Mouse (Mus musculus): ENCODE measurements around the gene Dtnb.
"Not testable (repeated sequence)": the region's sequence is repeated elsewhere in the genome, so short reads cannot be mapped to it uniquely, and the experiment has no call there.

Gene Dtnb

DNA sequence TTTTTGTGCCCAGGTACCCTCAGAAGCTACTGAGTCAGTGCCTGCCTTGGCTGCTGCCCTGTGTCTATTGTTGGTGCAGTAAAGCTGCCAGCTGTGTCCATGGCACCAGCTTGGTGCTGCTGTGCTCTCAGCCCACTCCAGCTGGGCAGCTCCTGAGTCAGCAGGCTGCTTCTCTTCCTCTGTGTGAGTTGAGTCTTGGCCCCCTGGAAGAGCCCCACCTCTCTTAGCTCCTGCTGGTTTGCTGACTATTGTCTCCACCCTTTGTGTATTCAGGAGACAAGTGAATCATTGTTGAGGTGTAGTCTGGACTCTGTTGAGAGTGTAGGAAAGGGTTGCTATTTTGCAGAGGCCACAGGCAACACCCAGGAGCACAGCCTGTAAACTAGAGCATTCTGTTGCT lies 90.5 kb downstream of the Dtnb start:
- DNase-seq = no peak

DNA sequence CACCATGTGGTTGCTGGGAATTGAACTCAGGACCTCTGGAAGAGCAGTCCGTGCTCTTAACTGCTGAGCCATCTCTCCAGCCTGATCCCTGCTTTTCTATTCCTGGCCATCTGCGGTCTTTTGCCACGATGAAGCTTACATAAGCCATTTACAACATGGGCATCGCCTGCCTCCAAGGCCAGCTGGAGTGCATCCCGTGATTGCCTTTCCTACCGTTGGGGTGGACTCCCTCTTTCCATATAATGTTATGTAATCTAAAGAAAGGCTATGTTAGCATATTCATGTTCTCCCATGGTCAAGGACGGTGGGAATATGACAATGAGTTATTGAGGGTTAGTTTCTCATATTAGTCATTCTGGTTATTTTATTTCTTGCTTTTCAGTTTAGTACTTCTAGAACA lies 91.2 kb downstream of the Dtnb start:
- no peak for DNase-seq

DNA sequence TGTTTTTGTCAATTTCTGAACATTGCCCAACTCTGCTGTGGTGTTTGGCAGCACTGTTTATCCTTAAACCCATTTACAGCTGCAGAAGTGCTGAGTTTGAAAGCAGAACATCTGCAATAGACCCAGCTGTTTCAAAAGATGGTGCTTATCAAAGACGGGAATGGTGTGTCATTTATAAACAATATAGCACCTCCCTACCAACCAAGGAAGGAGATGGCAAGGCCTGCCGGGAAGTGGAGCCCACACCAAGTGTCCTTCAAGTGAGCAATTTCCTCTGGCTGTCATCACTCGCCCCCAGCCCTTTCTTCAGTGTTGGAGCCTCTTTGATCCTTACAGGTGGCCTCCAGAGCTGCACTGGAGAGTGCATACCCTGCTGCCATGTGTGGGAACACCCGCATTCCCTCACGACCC lies 97.8 kb downstream of the Dtnb start:
- no peak for DNase-seq

DNA sequence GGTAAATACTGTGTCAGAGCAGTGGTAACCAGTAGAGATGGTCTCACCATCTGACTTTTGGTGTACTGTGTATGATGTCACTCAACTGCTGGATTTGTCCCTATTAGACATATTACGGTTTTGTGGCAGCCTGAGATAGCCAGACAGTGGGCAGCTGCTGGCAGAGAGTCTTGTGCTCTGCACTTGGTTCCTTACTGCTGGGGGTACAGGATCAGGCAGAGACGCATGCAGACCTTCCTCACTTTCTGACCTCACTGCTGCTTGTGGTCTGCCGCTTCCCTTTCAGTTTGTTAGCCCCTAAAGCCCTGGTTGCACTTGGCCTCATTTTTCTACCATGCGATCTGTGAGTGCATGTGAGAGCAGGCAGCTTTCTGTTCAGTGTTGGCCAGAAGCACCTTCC lies 98.9 kb downstream of the Dtnb start:
- DNase-seq = no peak

DNA sequence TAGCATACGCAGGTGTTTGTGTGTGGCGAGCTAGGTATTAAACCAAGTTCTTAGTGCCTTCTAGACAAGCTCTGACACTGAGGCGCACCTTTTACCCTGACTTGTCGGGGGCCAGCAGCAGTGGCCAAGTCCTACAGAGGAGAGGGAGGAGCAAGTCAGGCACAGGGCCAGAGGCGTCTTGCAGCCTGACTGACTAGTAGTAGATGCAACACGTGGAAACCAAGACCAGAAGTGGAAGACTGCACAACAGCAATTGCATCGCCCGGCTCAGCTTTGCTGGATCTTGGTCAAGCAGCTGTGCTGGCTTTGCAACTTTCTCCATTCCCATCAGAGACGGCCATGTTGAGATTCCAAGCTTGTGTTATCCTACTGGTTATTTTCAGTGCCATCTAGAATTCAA lies 100.6 kb downstream of the Dtnb start:
- DNase-seq = no peak

DNA sequence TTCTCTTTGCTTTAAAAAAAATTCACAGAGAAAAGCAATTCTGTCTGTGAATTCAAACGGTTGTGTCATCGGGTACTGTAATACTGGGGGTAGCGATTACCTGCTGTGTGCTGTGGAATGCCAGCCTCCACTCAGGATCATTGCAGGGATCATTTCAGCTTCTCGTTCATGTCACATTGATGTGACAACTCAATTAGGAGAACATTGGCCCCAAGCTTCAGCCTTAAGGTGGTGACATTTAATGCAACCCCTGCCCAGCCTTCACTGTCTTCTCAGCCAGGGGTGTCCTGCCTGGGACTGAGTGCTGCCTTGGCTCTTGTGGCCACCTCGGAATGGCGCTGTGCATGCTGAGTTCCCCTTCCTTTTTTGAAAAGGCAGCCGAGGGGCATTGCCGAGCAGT lies 101.7 kb downstream of the Dtnb start:
- no peak for DNase-seq

DNA sequence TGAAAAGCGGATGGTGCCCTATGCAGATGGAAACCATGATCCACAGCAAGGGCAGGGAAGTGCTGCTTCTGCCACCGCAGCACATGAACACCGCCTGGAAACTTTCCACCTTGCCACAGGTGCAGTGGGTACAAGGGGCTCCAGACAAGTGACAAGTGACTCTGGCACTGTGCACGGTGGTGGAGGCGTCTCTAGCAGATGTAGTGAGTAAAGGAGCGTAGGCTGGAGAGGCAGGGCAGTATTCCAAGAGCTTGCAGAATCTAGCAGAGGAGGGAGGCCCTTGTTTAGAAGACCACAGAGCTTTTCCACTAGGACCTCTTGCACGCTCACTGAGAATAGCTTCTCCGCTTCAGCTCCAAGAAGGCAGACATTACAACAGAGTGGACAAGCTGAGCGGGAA lies 102.7 kb downstream of the Dtnb start:
- no peak for DNase-seq

DNA sequence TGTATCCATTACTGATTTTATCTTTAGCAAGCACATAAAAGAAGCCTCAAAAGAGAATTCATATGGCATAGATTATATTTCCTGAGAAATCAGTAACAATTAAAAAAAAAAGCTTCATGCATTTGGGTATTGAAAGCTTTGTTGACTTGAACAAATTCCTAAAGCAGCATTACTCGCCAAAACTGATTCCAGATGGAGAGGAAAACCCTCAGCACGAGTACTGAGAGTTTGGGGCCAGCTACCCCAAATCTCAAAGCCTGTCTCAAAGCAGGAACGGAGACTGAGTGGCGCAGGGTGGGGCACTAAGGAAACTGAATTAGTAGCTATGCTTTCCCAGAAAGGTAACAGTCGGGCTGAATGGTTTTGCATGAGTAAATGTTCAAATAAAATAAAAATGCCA lies 108.5 kb downstream of the Dtnb start:
- DNase-seq = no peak

GRCm38 (mm10) chr12:3683041-3683440 lies 110.9 kb downstream of the Dtnb start:
- DNase-seq = no peak

GRCm38 (mm10) chr12:3686419-3686940 lies 114.3 kb downstream of the Dtnb start:
- DNase-seq = no peak

GRCm38 (mm10) chr12:3690926-3691529 lies 118.8 kb downstream of the Dtnb start:
- DNase-seq = not testable (repeated sequence)

DNA sequence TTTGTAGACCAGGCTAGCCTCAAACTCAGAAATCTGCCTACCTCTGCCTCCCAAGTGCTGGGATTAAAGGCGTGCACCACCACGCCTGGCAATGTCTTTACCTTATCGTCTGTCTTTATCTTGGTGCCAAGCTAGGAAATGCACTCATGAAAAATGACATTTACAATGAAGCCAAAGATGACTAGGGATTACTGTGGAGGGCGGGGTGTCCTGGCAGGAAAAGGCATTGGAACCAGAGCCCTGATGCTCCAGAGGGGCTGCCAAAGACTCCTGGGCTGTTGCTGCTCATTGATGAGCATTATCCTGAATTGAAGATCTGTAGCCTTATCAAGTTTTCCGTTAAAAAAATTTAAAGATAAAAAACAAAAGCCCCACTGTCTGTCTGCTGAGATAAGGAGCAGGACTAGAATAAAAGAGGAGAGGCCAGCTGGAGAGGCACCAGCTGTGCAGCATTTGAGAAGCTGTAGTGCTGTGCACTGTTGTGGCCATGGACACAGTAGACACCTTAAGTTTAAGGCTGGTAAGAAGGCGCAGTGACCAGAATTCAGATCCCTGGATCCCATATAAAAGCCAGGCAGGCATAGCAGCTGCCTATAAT lies 120.7 kb downstream of the Dtnb start:
- no peak for DNase-seq

GRCm38 (mm10) chr12:3695741-3696501 lies 123.7 kb downstream of the Dtnb start:
- peak; percentile 48 for DNase-seq

GRCm38 (mm10) chr12:3700503-3700902 lies 128.3 kb downstream of the Dtnb start:
- no peak for DNase-seq

DNA sequence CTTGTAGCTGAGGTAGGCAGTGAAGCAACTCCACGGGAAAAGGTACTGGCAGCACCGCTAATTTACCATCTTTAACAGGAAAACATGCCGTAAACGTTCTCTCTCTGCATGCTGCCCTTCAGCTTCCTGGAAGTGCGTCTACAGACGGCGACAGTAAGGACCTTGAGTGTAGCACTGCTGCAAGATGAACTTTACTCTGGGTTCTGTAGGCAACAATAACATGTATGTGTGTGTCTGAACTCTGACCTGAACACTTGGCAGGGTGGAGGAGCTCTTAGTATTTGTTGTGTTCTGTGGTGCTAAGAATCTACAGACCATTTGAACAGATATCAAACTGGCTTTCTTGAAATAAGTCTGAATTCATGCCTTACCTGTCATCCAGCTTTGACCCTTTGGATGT lies 130.7 kb downstream of the Dtnb start:
- DNase-seq = no peak

GRCm38 (mm10) chr12:3719151-3719721 lies 147.1 kb downstream of the Dtnb start:
- DNase-seq = no peak

GRCm38 (mm10) chr12:3720527-3720926 lies 148.3 kb downstream of the Dtnb start:
- DNase-seq = no peak

DNA sequence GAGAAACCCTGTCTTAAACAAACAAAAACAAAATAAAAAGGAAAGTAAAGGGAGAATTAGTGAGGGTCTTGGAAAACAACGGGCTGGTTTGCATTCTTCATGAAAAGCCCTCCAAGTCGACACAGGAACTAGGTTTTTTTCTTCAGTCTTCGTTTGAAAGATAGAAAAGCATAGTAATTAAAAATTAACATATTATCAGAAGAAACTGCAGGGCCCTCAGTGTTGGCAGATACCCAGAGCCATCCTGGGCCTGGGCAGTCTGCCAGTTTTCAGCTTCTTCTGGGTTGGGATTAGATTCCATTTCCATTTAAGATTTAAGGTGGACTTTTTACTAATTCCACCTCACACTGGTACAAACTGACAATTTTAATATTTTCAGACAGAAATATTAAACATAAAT lies 151.6 kb downstream of the Dtnb start:
- no peak for DNase-seq

- DNase-seq = no peak
These were observed 152.7 kb downstream of the Dtnb start for GRCm38 (mm10) chr12:3724822-3725370.

DNA sequence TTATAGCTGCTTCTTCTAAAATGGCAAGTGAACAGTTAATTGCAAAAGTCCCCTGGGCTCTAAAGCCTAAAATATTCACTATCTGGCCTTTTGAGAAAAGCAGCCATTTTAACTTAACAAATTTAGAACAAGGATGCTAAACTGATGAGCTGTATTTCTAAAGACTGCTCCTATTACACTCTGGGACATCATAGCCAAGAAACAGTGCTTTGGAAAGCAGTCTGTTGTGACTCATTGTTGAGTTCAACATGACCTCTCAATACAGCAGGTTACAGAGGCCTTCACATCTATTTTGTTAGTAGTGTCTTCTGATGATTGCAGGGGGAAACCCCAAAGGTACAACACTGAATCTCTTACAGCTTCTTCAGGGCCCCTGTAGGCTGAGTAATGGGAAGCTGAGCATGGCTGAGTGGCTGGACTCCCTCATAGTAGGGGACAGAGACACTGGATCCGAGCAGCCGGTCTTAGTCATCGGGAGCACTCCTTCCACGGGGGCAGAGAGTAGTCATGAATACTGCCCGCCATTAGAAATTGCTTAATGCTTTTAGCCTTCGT lies 157.4 kb downstream of the Dtnb start:
- DNase-seq = no peak

DNA sequence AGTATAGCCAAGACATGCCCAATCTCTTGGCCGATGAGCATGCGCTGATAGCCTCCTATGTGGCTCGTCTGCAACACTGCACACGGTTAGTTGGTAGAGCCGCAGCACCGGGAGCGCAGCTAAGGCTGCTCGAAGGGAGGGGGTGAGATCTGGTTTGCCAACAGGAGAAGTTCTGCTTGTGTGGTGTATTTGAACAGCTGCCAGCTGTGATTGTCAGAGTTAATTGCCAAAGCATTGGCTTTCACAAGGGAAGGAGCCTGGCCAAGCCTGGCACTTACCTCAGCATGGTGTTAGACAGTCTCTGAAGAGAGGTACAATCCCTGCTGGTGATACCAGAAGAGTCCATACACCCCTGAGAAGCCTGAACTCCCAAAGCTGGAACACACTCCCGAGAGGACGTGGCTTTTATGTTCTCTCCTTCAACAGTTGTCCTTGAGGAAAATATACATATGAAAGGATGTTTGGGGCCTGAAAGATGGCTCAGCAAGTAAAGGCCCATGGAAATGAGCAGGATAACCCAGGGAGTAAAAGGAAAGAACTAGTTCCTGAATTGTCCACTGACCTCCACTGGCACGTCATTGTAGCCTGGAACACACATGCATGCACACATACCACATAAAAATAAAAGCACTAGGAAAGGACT lies 160.6 kb downstream of the Dtnb start:
- DNase-seq = no peak

DNA sequence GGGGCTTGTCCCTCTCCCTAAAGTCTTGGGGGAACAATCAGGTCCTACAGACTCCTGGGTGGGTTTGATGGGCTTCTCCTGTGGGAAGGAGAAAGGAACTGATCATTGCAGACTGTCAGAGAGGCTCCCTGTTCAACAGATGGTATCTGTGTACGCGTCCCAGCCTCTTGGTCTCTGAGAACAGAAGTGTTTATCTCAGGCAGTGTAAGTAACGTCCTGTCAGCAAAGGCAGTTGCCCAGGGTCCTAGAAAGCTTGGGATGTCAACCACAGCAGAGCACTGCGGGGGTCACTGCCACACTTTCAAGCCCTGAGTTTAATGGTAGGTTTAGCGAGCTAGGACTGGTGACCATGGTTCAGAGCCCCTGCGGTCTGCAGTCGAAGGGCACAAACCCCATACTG lies 161.1 kb downstream of the Dtnb start:
- DNase-seq = no peak

DNA sequence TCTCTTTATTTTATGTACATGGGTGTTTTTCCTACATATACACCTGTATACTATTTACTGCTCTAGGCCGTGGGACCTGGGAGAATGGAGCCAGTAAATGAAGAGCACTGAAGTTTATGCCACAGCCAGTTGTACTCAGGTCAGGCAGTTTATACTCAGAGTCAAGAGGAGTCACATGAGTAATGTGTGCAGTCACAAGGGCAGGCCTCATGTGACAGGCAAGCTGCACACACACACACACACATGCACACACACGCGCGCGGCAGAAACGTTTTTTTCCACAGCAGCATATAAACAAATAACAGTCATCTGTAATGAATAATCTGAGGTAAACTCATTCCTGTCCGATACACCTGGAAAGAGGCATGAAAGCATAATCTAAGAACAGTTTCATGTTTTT lies 164.8 kb downstream of the Dtnb start:
- no peak for DNase-seq

Measured in thymus, postnatal 4 days (tissue).